Mouse (Mus musculus) small intestine, adult 2 months (tissue): Measurements from ENCODE around the gene Ppp2r2c.

Experiments
- CTCF ChIP-seq: fragments of 200-500 bp; IDR thresholded peaks from 2 replicates; pipeline ENCODE4 v1.5.1; 2012; ENCODE audit warnings: low read depth, mild to moderate bottlenecking, control low read depth, inconsistent platforms, low read length, moderate library complexity, mixed read lengths; ENCODE audit not compliant: insufficient replicate concordance, insufficient read length; ENCODE audit errors: extremely low read depth
- POLR2A ChIP-seq: fragments of 200-500 bp; IDR thresholded peaks from 2 replicates; pipeline ENCODE4 v1.6.1; 2012; ENCODE audit warnings: low read depth, mild to moderate bottlenecking, control low read depth, inconsistent platforms, low read length, moderate library complexity

- TF ChIP-seq CTCF, result no peak
- no peak for TF ChIP-seq POLR2A
These were observed 92.2 kb downstream of the Ppp2r2c start for GRCm38 (mm10) chr5:36960501-36960900.
